In the genomic region with DNA sequence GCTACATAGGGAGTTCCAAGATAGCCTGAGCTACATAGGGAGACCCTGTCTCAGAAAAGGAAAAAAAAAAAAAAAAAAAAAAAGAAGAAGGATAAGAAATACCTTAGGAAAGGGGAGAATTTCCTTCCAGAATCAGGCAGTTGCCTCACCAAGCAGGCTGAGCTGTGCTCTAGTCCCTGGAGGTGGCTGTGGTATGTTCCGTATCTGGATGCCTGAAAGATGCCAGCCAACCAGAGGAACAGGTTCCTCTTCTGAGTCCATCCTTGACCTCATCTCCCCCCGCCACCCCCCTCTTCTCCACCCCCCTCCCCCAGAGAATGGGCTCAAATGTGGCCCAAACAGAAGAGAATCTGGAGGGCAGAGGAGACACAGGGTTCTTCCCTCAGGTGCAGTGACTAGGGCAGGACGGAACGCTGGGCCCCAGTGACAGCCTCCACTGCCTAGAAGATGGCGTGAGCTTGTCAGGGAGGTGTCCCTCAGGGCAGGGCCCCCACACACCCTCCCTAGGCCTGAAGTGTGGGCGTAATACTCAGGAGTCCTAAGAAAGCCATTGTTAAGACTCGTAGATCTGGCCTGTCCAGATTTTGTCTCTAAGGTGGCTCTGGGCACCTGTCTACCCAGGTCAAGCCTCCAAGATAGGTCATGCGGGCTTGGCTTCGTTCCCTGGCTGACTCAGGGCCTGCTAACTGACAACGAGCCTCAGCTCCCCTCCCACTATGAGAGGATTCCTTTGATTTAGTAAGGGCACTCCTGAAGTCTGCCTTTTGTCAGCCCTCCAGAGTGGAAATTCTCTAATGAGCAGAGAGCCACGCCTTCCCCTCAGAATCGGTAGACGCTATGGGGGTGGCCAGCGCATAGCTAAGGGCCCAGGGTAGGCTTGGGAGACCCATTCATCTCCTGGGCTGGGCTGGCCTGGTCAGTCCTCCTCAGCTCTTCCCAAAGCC, we compare ENCODE assay signal across 18 mouse cellular contexts.
A peak's percentile ranks its signal among the peaks of the same experiment; 100 is the strongest.
DNase-seq lines count a peak whose midpoint lies in the region.
"Had no signal": no experiment of that assay in that cellular context is flagged by ENCODE, and none has a peak within 500 bp of the region (broad histone marks: within the 10 kb centered on the region; RNA-seq: fewer than 3 reads in every experiment).

No protein-coding gene starts in this region.

- H3K4me3 ChIP-seq in limb, embryonic 10.5 days = no peak overlapping the region
- H3K4me3 ChIP-seq: forebrain, embryonic 10.5 days; heart, embryonic 10.5 days; layer of hippocampus, adult 2 months; left cerebral cortex, adult 2 months had no signal

- H3K27me3 ChIP-seq in limb, embryonic 10.5 days (ENCODE audit: low read depth, poor library complexity, severe bottlenecking) = no peaks in the 10 kb centered on the region
- H3K27me3 ChIP-seq: CH12.LX, Patski had no signal

- 63% methylated on average over 14 of the region's 14 CpGs for WGBS in limb, embryonic 10.5 days

- H3K27ac ChIP-seq in limb, embryonic 10.5 days = 0 out of 2 replicates have a peak overlapping the region, but pooled peaks have one; percentile 51
- H3K27ac ChIP-seq: forebrain, embryonic 10.5 days; heart, embryonic 10.5 days; layer of hippocampus, adult 2 months; left cerebral cortex, adult 2 months; macrophage had no signal

- peak; percentile 7 for DNase-seq in urinary bladder, postnatal 10 days (ENCODE audit: low spot score)
- DNase-seq in urinary bladder, adult 2 months (ENCODE audit: low spot score) = no peak
- no peak for DNase-seq in limb, embryonic 10.5 days (ENCODE audit: low spot score)
- peak; percentile 68 for DNase-seq in lung, postnatal 14 days
- DNase-seq in cerebellum, adult 9-10 months = no peak
- no peak for DNase-seq in heart, adult 11 months
- DNase-seq in thymus, postnatal 25 days = no peak
- DNase-seq: heart, postnatal 4 days; midbrain, embryonic 14.5 days; right cerebral cortex, postnatal 4 days; thymus, postnatal 36 days had no signal

- H3K4me1 ChIP-seq in limb, embryonic 10.5 days = peaks cover 15% of the 10 kb centered on the region

- no peaks in the 10 kb centered on the region for H3K36me3 ChIP-seq in limb, embryonic 10.5 days
- H3K36me3 ChIP-seq: forebrain, embryonic 10.5 days; heart, embryonic 10.5 days had no signal

- no peaks in the 10 kb centered on the region for H3K9me3 ChIP-seq in limb, embryonic 10.5 days (replicated peaks)
- H3K9me3 ChIP-seq: forebrain, embryonic 10.5 days; heart, embryonic 10.5 days had no signal

Comparison
In these comparisons a context has a peak if more than half of its experiments do, and no peak if none do; other contexts are left out.
1. DNase-seq: peak in urinary bladder, postnatal 10 days (single experiment) and lung, postnatal 14 days (single experiment); none in urinary bladder, adult 2 months (single experiment), limb, embryonic 10.5 days (single experiment), cerebellum, adult 9-10 months (single experiment), heart, adult 11 months (single experiment) and thymus, postnatal 25 days (single experiment).